ENCODE assay signal across 9 mouse cellular contexts in the genomic region with DNA sequence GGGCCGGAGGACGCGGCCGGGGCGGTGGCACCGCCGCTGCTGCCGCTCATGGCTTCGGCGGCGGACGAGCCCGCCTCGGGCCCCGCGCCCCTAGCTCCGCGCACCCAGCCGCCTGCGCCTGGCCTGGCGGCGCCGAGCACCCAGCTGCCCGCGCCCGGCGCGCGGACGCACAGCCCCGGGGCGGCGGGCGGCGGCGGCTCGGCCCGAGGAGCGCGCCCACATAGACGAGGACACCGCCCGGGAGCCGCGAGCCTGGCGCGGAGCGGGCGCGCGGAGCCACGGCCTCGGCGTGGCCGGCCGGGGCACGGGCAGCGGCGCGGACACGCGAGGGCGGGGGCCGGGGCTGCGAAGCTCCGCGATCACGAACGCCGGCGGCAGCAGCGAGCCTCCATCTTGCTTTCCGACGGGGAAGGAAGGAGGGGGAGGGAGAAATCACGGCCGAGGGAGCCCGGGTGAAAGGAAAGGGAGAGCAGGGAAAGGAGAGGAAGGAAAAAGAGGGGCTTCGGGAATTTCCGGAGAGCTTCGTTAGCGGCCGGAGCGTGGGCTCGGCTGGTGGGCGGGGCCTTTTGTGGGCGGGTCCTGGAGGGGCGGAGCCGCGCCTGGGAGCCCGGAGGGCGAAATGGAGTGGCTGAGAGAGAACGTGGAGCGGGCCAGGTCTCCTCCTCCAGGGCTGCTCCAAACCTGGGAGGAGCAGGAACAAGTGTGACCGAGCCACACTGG. TPM values are rescaled to one million over a fixed set of nuclear protein-coding genes. Genes with fewer than 3 reads are reported as not detected.
A peak's percentile ranks its signal among the peaks of the same experiment; 100 is the strongest.
DNase-seq lines count a peak whose midpoint lies in the region; ATAC-seq and TF ChIP-seq lines count a peak whose summit lies in the region.
"Had no signal": no experiment of that assay in that cellular context is flagged by ENCODE, and none has a peak within 500 bp of the region (broad histone marks: within the 10 kb centered on the region; RNA-seq: fewer than 3 reads in every experiment).

A gene (minus strand): TSS at position 402 of the 720 bp plus-strand sequence.

- TF ChIP-seq POLR2A in bone marrow macrophage, adult 2 months (IDR thresholded peaks at IDR 0.05; ENCODE audit: borderline replicate concordance, low read depth, low read length): no peak
- 0 out of 2 replicates have a peak, but pooled peaks have one; percentile 32 for TF ChIP-seq POLR2A in liver, adult 2 months (IDR thresholded peaks at IDR 0.05; ENCODE audit: extremely low read depth, insufficient read depth, low read length)

- peaks cover 24% of the 10 kb centered on the region for H3K4me1 ChIP-seq in bone marrow macrophage, adult 2 months (ENCODE audit: control insufficient read depth, insufficient read depth, low read length)
- H3K4me1 ChIP-seq in heart, embryonic 13.5 days: peaks cover 39% of the 10 kb centered on the region
- peaks cover 19% of the 10 kb centered on the region for H3K4me1 ChIP-seq in kidney, postnatal 0 days (replicated peaks; ENCODE audit: insufficient read depth, low read length)
- peaks cover 7% of the 10 kb centered on the region for H3K4me1 ChIP-seq in liver, adult 2 months (ENCODE audit: control insufficient read depth, insufficient read depth, low read length)

- peak within 1 kb of the TSS; percentile 99 for H3K9ac ChIP-seq in heart, embryonic 13.5 days
- peak within 1 kb of the TSS; percentile 97 for H3K9ac ChIP-seq in kidney, postnatal 0 days (ENCODE audit: low read depth, low read length)
- H3K9ac ChIP-seq in liver, adult 2 months (ENCODE audit: low read depth, low read length): peak within 1 kb of the TSS; percentile 90

- H3K27ac ChIP-seq in bone marrow macrophage, adult 2 months (ENCODE audit: insufficient read depth, low read depth, low read length): peak within 1 kb of the TSS; percentile 77
- peak within 1 kb of the TSS; percentile 99 for H3K27ac ChIP-seq in heart, embryonic 13.5 days (replicated peaks)
- peak within 1 kb of the TSS; percentile 96 for H3K27ac ChIP-seq in kidney, postnatal 0 days
- peak within 1 kb of the TSS; percentile 83 for H3K27ac ChIP-seq in liver, adult 2 months (replicated peaks; ENCODE audit: insufficient read depth, low read depth, low read length)

- under 1% methylated on average over 80 of the region's 94 CpGs for WGBS in heart, embryonic 13.5 days
- WGBS in kidney, postnatal 0 days: under 1% methylated on average over 81 of the region's 94 CpGs
- 10% methylated on average over 91 of the region's 94 CpGs for WGBS in liver, adult 2 months

- peak within 1 kb of the TSS; percentile 82 for H3K4me2 ChIP-seq in heart, embryonic 13.5 days
- H3K4me2 ChIP-seq in kidney, postnatal 0 days (ENCODE audit: low read length): peak within 1 kb of the TSS; percentile 93

- no peaks in the 10 kb centered on the region for H3K9me3 ChIP-seq in heart, embryonic 13.5 days
- H3K9me3 ChIP-seq in kidney, postnatal 0 days (replicated peaks; ENCODE audit: low read length): no peaks in the 10 kb centered on the region

- H3K79me2 ChIP-seq in liver, adult 2 months (ENCODE audit: control insufficient read depth, insufficient read depth, low read length): peaks cover 29% of the 10 kb centered on the region

- peak within 1 kb of the TSS; percentile 75 for H3K4me3 ChIP-seq in bone marrow macrophage, adult 2 months (ENCODE audit: insufficient read depth, low read length)
- H3K4me3 ChIP-seq in heart, embryonic 13.5 days: peak within 1 kb of the TSS; percentile 98
- H3K4me3 ChIP-seq in kidney, postnatal 0 days (replicated peaks; ENCODE audit: low read depth, low read length): peak within 1 kb of the TSS; percentile 88
- peak within 1 kb of the TSS; percentile 80 for H3K4me3 ChIP-seq in liver, adult 2 months (ENCODE audit: insufficient read depth, low read depth, low read length)

- no peak for TF ChIP-seq CTCF in bone marrow macrophage, adult 2 months (IDR thresholded peaks at IDR 0.05; ENCODE audit: low read depth, low read length)
- TF ChIP-seq CTCF in kidney, postnatal 0 days (IDR thresholded peaks at IDR 0.05; ENCODE audit: low read depth): no peak
- TF ChIP-seq CTCF in liver, adult 2 months (IDR thresholded peaks at IDR 0.05; ENCODE audit: low read depth, low read length): no peak

- peak; percentile 93 for ATAC-seq in heart, embryonic 13.5 days (ENCODE audit: extremely low read depth, insufficient number of reproducible peaks, low FRiP score, low TSS enrichment)
- peak; percentile 96 for ATAC-seq in kidney, postnatal 0 days (replicated peaks; ENCODE audit: low FRiP score, low read depth)
- ATAC-seq in monocyte, adult 5-6 weeks (replicated peaks; ENCODE audit: insufficient number of reproducible peaks, low FRiP score, low TSS enrichment, poor library complexity, severe bottlenecking): peak; percentile 88

- DNase-seq in 3134 (ENCODE audit: extremely low read depth, insufficient read length, low spot score): peak; percentile 98
- peak; percentile 92 for DNase-seq in fibroblast of lung, adult 2 months (ENCODE audit: low read depth)
- DNase-seq in kidney, postnatal 0 days (ENCODE audit: low spot score): peak; percentile 98
- peak; percentile 91 for DNase-seq in liver, adult 2 months (ENCODE audit: extremely low read depth, low read depth, low spot score)
- DNase-seq in spleen, postnatal 36 days (ENCODE audit: low spot score in 2 of 2): peak; percentile 76 to 78

- H3K36me3 ChIP-seq in heart, embryonic 13.5 days: no peaks in the 10 kb centered on the region
- no peaks in the 10 kb centered on the region for H3K36me3 ChIP-seq in kidney, postnatal 0 days (ENCODE audit: insufficient read depth, low read length)
- H3K36me3 ChIP-seq in liver, adult 2 months (ENCODE audit: control insufficient read depth, insufficient read depth, low read length): no peaks in the 10 kb centered on the region

- no peaks in the 10 kb centered on the region for H3K27me3 ChIP-seq in heart, embryonic 13.5 days (replicated peaks)
- no peaks in the 10 kb centered on the region for H3K27me3 ChIP-seq in kidney, postnatal 0 days (ENCODE audit: insufficient read depth, low read length)
- no peaks in the 10 kb centered on the region for H3K27me3 ChIP-seq in liver, adult 2 months (ENCODE audit: control insufficient read depth, insufficient read depth, low read length)
- H3K27me3 ChIP-seq: CH12.LX had no signal

RNA-seq across cellular contexts. Expression of the gene that starts here (rescaled TPM):
- 49.9 and 55.9 TPM in 2 replicates for polyA plus RNA-seq in bone marrow macrophage, adult 2 months (2012; ENCODE audit: insufficient read depth, insufficient read length, missing spikeins)
- 15.7 and 17.5 TPM in 2 replicates for polyA plus RNA-seq in heart, embryonic 13.5 days (2015; fragmentation: Nextera tagmentation; extraction: Ambion mirVana)
- 17.4 and 19.9 TPM in 2 replicates for polyA plus RNA-seq in kidney, postnatal 0 days (2015; fragmentation: Nextera tagmentation; extraction: Ambion mirVana)
- total RNA-seq in liver, adult 2 months (2014; rRNA removed): 17.9 and 25.4 TPM in 2 replicates
- 5.8 and 10.6 TPM in 2 replicates for polyA plus RNA-seq in liver, adult 2 months (2012; rRNA removed)
- total RNA-seq in monocyte, adult 5-6 weeks (2017): 27.7 to 49.9 TPM (median 33.9 TPM) in 3 replicates

Comparison
In these comparisons a context has a peak if more than half of its experiments do, and no peak if none do; other contexts are left out.
1. Peak in every context shown above with its lines: DNase-seq, ATAC-seq, H3K4me3 ChIP-seq and H3K27ac ChIP-seq.